Mouse (Mus musculus): ENCODE measurements around the gene Thoc6. TPM values are rescaled to one million over a fixed set of nuclear protein-coding genes. Genes with fewer than 3 reads are reported as not detected.

The Thoc6 gene
- polyA plus RNA-seq, 1 experiment from 2014 or later: 41.3 TPM

Other genes with a start within 250 kb of the Thoc6 start
- gene Vmn2r117, start 194.2 kb downstream of the Thoc6 start, polyA plus RNA-seq (2015; fragmentation: Nextera tagmentation; extraction: Ambion mirVana): not detected in 2 replicates
- gene Zfp213, start 109.6 kb downstream of the Thoc6 start, polyA plus RNA-seq (2015; fragmentation: Nextera tagmentation; extraction: Ambion mirVana): 17.0 and 18.0 TPM in 2 replicates
- 26.4 and 29.1 TPM in 2 replicates for gene Zfp13, start 74.4 kb downstream of the Thoc6 start, polyA plus RNA-seq (2015; fragmentation: Nextera tagmentation; extraction: Ambion mirVana)
- gene Zscan10, start 73.0 kb downstream of the Thoc6 start, polyA plus RNA-seq (2015; fragmentation: Nextera tagmentation; extraction: Ambion mirVana): 0.20 and 0.25 TPM in 2 replicates
- gene Mmp25, start 28.6 kb downstream of the Thoc6 start, polyA plus RNA-seq (2015; fragmentation: Nextera tagmentation; extraction: Ambion mirVana): 1.2 and 1.5 TPM in 2 replicates
- gene Bicdl2, start 13.4 kb downstream of the Thoc6 start, polyA plus RNA-seq (2015; fragmentation: Nextera tagmentation; extraction: Ambion mirVana): 0.19 TPM in 1 of 2 replicates, not detected in the other
- 150 and 153 TPM in 2 replicates for gene Hcfc1r1, start 286 bp downstream of the Thoc6 start, polyA plus RNA-seq (2015; fragmentation: Nextera tagmentation; extraction: Ambion mirVana)
- gene Tnfrsf12a, start 3.6 kb upstream of the Thoc6 start, polyA plus RNA-seq (2015; fragmentation: Nextera tagmentation; extraction: Ambion mirVana): 5.8 and 6.1 TPM in 2 replicates
- 0.34 and 0.54 TPM in 2 replicates for gene Cldn6, start 5.4 kb upstream of the Thoc6 start, polyA plus RNA-seq (2015; fragmentation: Nextera tagmentation; extraction: Ambion mirVana)
- 1.6 and 2.0 TPM in 2 replicates for gene Cldn9, start 10.1 kb upstream of the Thoc6 start, polyA plus RNA-seq (2015; fragmentation: Nextera tagmentation; extraction: Ambion mirVana)
- 0.13 TPM in 1 of 2 replicates, not detected in the other for gene 1520401A03Rik, start 48.9 kb upstream of the Thoc6 start, polyA plus RNA-seq (2015; fragmentation: Nextera tagmentation; extraction: Ambion mirVana)
- 20.8 and 21.1 TPM in 2 replicates for gene Pkmyt1, start 52.5 kb upstream of the Thoc6 start, polyA plus RNA-seq (2015; fragmentation: Nextera tagmentation; extraction: Ambion mirVana)
- gene Paqr4, start 67.0 kb upstream of the Thoc6 start, polyA plus RNA-seq (2015; fragmentation: Nextera tagmentation; extraction: Ambion mirVana): 81.4 and 84.1 TPM in 2 replicates
- gene Kremen2, start 72.0 kb upstream of the Thoc6 start, polyA plus RNA-seq (2015; fragmentation: Nextera tagmentation; extraction: Ambion mirVana): 1.4 and 1.8 TPM in 2 replicates
- 202 and 203 TPM in 2 replicates for gene Flywch1, start 97.7 kb upstream of the Thoc6 start, polyA plus RNA-seq (2015; fragmentation: Nextera tagmentation; extraction: Ambion mirVana)
- 73.9 and 86.2 TPM in 2 replicates for gene Flywch2, start 112.2 kb upstream of the Thoc6 start, polyA plus RNA-seq (2015; fragmentation: Nextera tagmentation; extraction: Ambion mirVana)
- gene Srrm2, start 116.7 kb upstream of the Thoc6 start, polyA plus RNA-seq (2015; fragmentation: Nextera tagmentation; extraction: Ambion mirVana): 410 and 420 TPM in 2 replicates
- gene Elob, start 155.3 kb upstream of the Thoc6 start, polyA plus RNA-seq (2015; fragmentation: Nextera tagmentation; extraction: Ambion mirVana): 1,167 and 1,245 TPM in 2 replicates
- 0.17 TPM in 1 of 2 replicates, not detected in the other for gene Prss33, start 162.2 kb upstream of the Thoc6 start, polyA plus RNA-seq (2015; fragmentation: Nextera tagmentation; extraction: Ambion mirVana)
- 0.14 TPM in 1 of 2 replicates, not detected in the other for gene Prss32, start 170.0 kb upstream of the Thoc6 start, polyA plus RNA-seq (2015; fragmentation: Nextera tagmentation; extraction: Ambion mirVana)
- 1.2 and 2.0 TPM in 2 replicates for gene Prss41, start 170.3 kb upstream of the Thoc6 start, polyA plus RNA-seq (2015; fragmentation: Nextera tagmentation; extraction: Ambion mirVana)
- gene Prss21, start 194.2 kb upstream of the Thoc6 start, polyA plus RNA-seq (2015; fragmentation: Nextera tagmentation; extraction: Ambion mirVana): not detected in 2 replicates
- not detected in 2 replicates for gene Dcpp1, start 207.0 kb upstream of the Thoc6 start, polyA plus RNA-seq (2015; fragmentation: Nextera tagmentation; extraction: Ambion mirVana)
- not detected in 2 replicates for gene Dcpp2, start 207.0 kb upstream of the Thoc6 start, polyA plus RNA-seq (2015; fragmentation: Nextera tagmentation; extraction: Ambion mirVana)
- 0.24 TPM in 1 of 2 replicates, not detected in the other for gene Dcpp3, start 243.6 kb upstream of the Thoc6 start, polyA plus RNA-seq (2015; fragmentation: Nextera tagmentation; extraction: Ambion mirVana)